Mouse (Mus musculus): ENCODE data around the gene Mamstr.
"Not testable (repeated sequence)": the region's sequence is repeated elsewhere in the genome, so short reads cannot be mapped to it uniquely, and the experiment has no call there.

Mamstr gene

GRCm38 (mm10) chr7:45649351-45649750 is 9.6 kb downstream of the Mamstr start:
- DNase-seq (ENCODE audit: low spot score in 2 of 2): no peak

GRCm38 (mm10) chr7:45650484-45650883 is 10.7 kb downstream of the Mamstr start:
- DNase-seq (ENCODE audit: low spot score in 2 of 2): not testable (repeated sequence)

GRCm38 (mm10) chr7:45654424-45655047 is 14.8 kb downstream of the Mamstr start:
- no peak for DNase-seq (ENCODE audit: low spot score in 2 of 2)

- DNase-seq (ENCODE audit: low spot score in 2 of 2): no peak
These were observed 21.1 kb downstream of the Mamstr start for GRCm38 (mm10) chr7:45660746-45661478.

GRCm38 (mm10) chr7:45661702-45662101 is 21.9 kb downstream of the Mamstr start:
- DNase-seq (ENCODE audit: low spot score in 2 of 2): not testable (repeated sequence)

- no peak for DNase-seq (ENCODE audit: low spot score in 2 of 2)
These were observed 25.7 kb downstream of the Mamstr start for GRCm38 (mm10) chr7:45665303-45666138.

GRCm38 (mm10) chr7:45666161-45666560 is 26.4 kb downstream of the Mamstr start, which contains the start of gene Fut2:
Gene Fut2, minus strand, starts transcription at chr7:45666394.
- DNase-seq (ENCODE audit: low spot score in 2 of 2): no peak

GRCm38 (mm10) chr7:45667761-45668160 is 28.0 kb downstream of the Mamstr start:
- DNase-seq (ENCODE audit: low spot score in 2 of 2): no peak

GRCm38 (mm10) chr7:45668921-45669320 is 29.1 kb downstream of the Mamstr start:
- DNase-seq (ENCODE audit: low spot score in 2 of 2): no peak

GRCm38 (mm10) chr7:45677627-45678295 is 38.0 kb downstream of the Mamstr start:
- DNase-seq (ENCODE audit: low spot score in 2 of 2): no peak

- DNase-seq (ENCODE audit: low spot score in 2 of 2): no peak
These were observed 38.7 kb downstream of the Mamstr start for GRCm38 (mm10) chr7:45678513-45678912.

GRCm38 (mm10) chr7:45679966-45680621 is 40.3 kb downstream of the Mamstr start:
- no peak for DNase-seq (ENCODE audit: low spot score in 2 of 2)

- no peak for DNase-seq (ENCODE audit: low spot score in 2 of 2)
These were observed 41.4 kb downstream of the Mamstr start for GRCm38 (mm10) chr7:45681046-45681736.

- DNase-seq (ENCODE audit: low spot score in 2 of 2): peak; percentile 81 to 87
These were observed 42.7 kb downstream of the Mamstr start for GRCm38 (mm10) chr7:45682144-45683126.

- no peak for DNase-seq (ENCODE audit: low spot score in 2 of 2)
These were observed 43.7 kb downstream of the Mamstr start, which contains the start of gene Ntn5 for GRCm38 (mm10) chr7:45683396-45684050. Gene Ntn5, plus strand, starts transcription at chr7:45684022.

GRCm38 (mm10) chr7:45685811-45686210 is 46.0 kb downstream of the Mamstr start:
- DNase-seq (ENCODE audit: low spot score in 2 of 2): no peak

- DNase-seq (ENCODE audit: low spot score in 2 of 2): no peak
These were observed 47.1 kb downstream of the Mamstr start for GRCm38 (mm10) chr7:45686841-45687240.

GRCm38 (mm10) chr7:45689099-45689498 is 49.3 kb downstream of the Mamstr start:
- DNase-seq (ENCODE audit: low spot score in 2 of 2): no peak

GRCm38 (mm10) chr7:45689800-45690199 is 50.0 kb downstream of the Mamstr start:
- no peak for DNase-seq (ENCODE audit: low spot score in 2 of 2)

Measured in frontal cortex, postnatal 36 days (tissue).